Mouse (Mus musculus) midbrain, postnatal 0 days (tissue): Measurements from ENCODE around the gene Fam110a. TPM values are rescaled to one million over a fixed set of nuclear protein-coding genes. Genes with fewer than 3 reads are reported as not detected.

ENCODE experiments used
- ATAC-seq: fragments of 200-750 bp; cut with Nextera tagmentation; 2 replicates; pipeline ENCODE4 v1.8.0; 2017; ENCODE audit warnings: moderate number of reproducible peaks, mild to moderate bottlenecking, moderate TSS enrichment, moderate library complexity; ENCODE audit not compliant: low FRiP score
- DNase-seq: peaks from one replicate; pipeline ENCODE4 v3.0.0-alpha.2; 2015; ENCODE audit warnings: low spot score
- H3K27ac ChIP-seq: fragments of 300-500 bp; sonication (generic); 2 replicates; pipeline ENCODE4 v1.5.1; 2014; ENCODE audit warnings: low read depth, mild to moderate bottlenecking, low read length, mixed read lengths
- H3K27me3 ChIP-seq: fragments of 300-500 bp; sonication (generic); 2 replicates; pipeline ENCODE4 v1.6.1; 2014; ENCODE audit warnings: low read length, control low read depth, mixed read lengths; ENCODE audit not compliant: insufficient read depth
- H3K36me3 ChIP-seq: fragments of 300-500 bp; sonication (generic); 2 replicates; pipeline ENCODE4 v1.6.1; 2014; ENCODE audit warnings: low read length, control low read depth, mixed read lengths; ENCODE audit not compliant: insufficient read depth
- H3K4me1 ChIP-seq: fragments of 300-500 bp; sonication (generic); 2 replicates; pipeline ENCODE4 v1.6.1; 2014; ENCODE audit warnings: mild to moderate bottlenecking, control low read depth, antibody characterized with exemption, low read length, mixed read lengths; ENCODE audit not compliant: insufficient read depth
- H3K4me2 ChIP-seq: fragments of 300-500 bp; sonication (generic); 2 replicates; pipeline ENCODE4 v1.6.1; 2014; ENCODE audit warnings: low read depth, mild to moderate bottlenecking, low read length, mixed read lengths; ENCODE audit not compliant: poor library complexity, severe bottlenecking
- H3K4me3 ChIP-seq: fragments of 300-500 bp; sonication (generic); 2 replicates; pipeline ENCODE4 v1.5.1; 2014; ENCODE audit warnings: low read depth, mild to moderate bottlenecking, low read length, moderate library complexity
- H3K9ac ChIP-seq: fragments of 300-500 bp; sonication (generic); replicated peaks from 2 replicates; pipeline ENCODE4 v1.6.1; 2014; ENCODE audit warnings: mild to moderate bottlenecking, low read length, moderate library complexity, mixed read lengths; ENCODE audit not compliant: poor library complexity, severe bottlenecking
- H3K9me3 ChIP-seq: fragments of 300-500 bp; sonication (generic); 2 replicates; pipeline ENCODE4 v1.6.1; 2016; ENCODE audit warnings: low read length, control low read depth
- CTCF ChIP-seq: IDR thresholded peaks from 2 replicates; pipeline ENCODE4 v1.5.1; 2016; ENCODE audit warnings: antibody characterized with exemption, mild to moderate bottlenecking
- WGBS: fragments of 180-500 bp; shearing (Covaris S2); extraction: QIAGEN DNeasy Blood & Tissue Kit; methylation state at CpG from one replicate; pipeline ENCODE4 v1.1.7; 2014; 5-methylcytosine and 5-hydroxymethylcytosine counted together
- polyA plus RNA-seq: library from polyadenylated mRNA; unstranded; fragments of >200 nt; fragmentation: Nextera tagmentation; extraction: Ambion mirVana; gene quantifications from 2 replicates; pipeline ENCODE4 v1.2.1, GENCODE M21; 2015
- total RNA-seq: library from RNA; depleted of rRNA; stranded (reverse); fragments of >200 nt; gene quantifications from 2 replicates; pipeline ENCODE4 v1.2.3, GENCODE M21; 2014

Fam110a gene
- total and polyA plus RNA-seq, 2 experiments from 2014 or later = 28.7 to 36.1 TPM

DNA sequence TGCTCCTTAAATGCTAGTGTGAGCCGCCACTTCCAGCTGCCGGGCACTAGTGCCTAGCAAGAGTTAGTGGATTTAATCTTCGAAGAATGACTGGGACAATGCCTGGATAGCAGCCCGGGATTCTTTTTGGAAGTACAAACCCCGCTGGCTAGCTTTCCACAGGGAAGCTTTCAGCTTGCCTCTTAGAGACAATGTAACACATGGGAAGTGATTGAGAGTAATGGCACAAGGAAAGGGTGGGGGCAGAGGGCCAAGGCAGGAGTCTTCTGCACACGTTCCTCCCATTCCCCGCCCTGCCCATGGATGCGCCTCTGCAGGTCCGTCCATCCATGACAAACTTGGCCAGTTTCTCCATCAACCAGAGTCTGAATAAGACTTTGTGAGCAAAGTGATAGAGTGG is 36.6 kb upstream of the Fam110a start:
- H3K9me3 ChIP-seq = no peaks in the 10 kb centered on the region
- no peak for TF ChIP-seq CTCF
- H3K27ac ChIP-seq = no peak overlapping the region
- no peaks in the 10 kb centered on the region for H3K36me3 ChIP-seq
- no peak overlapping the region for H3K4me3 ChIP-seq
- no peak overlapping the region for H3K9ac ChIP-seq
- H3K27me3 ChIP-seq = no peaks in the 10 kb centered on the region
- 39% methylated on average over 9 of the region's 9 CpGs for WGBS
- ATAC-seq (no peak), DNase-seq (no peak)
- H3K4me2 ChIP-seq = no peak overlapping the region
- H3K4me1 ChIP-seq = no peaks in the 10 kb centered on the region

DNA sequence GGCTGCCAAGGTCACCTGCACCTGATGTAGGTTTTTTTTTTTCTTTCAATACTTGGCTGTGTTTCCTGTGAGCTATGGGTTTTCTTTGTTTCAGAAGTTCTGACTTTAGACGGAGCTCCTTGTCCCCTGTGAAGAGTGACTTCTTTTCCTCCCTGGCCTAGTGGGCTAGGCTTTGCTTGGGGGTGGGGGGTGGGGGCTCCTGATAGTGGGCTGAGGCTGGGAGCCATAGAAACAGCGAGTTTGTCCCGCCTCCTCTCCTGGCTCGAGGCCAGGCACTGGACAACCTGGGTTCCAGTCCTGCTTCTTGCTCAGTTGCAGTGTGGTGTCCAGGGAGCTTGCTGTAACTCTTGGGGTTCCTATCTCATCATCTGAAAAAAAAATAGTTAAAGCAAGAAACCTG is 36.0 kb upstream of the Fam110a start:
- Histone ChIP-seq H3K36me3 (no peaks in the 10 kb centered on the region), H3K9ac (no peak overlapping the region), H3K4me3 (no peak overlapping the region), H3K9me3 (no peaks in the 10 kb centered on the region), H3K27ac (no peak overlapping the region), H3K27me3 (no peaks in the 10 kb centered on the region), H3K4me1 (no peaks in the 10 kb centered on the region), H3K4me2 (no peak overlapping the region)
- DNase-seq = no peak
- TF ChIP-seq CTCF = no peak
- no peak for ATAC-seq
- WGBS = 24% methylated on average over 4 of the region's 4 CpGs

DNA sequence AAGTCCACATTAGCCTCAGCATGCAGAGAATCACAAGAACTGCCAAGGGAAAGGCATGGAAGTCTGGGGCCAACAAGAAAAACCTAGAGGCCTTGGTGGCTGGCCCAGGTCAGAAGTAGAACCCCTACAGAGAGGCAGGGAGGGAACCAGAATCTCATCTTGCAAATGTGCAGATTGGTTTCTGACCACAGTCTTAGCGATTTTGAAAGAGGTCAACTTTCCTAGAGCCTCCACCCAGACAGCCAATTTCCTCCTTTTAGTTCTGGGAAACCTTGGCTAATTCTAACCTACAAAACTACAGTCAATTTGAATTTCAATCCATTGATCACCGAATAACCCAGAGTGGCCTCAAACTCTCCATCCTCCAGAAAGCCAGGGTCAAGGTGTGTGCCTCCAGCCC is 32.7 kb upstream of the Fam110a start:
- Histone ChIP-seq H3K36me3 (no peaks in the 10 kb centered on the region), H3K27me3 (no peaks in the 10 kb centered on the region), H3K4me3 (no peak overlapping the region), H3K4me2 (no peak overlapping the region), H3K4me1 (peaks cover 3% of the 10 kb centered on the region; the same call in 1 of the 2 replicates), H3K9me3 (no peaks in the 10 kb centered on the region), H3K27ac (no peak overlapping the region), H3K9ac (no peak overlapping the region)
- no peak for TF ChIP-seq CTCF
- WGBS = 86% methylated on average over 2 of the region's 2 CpGs
- DNase-seq (no peak), ATAC-seq (no peak)

DNA sequence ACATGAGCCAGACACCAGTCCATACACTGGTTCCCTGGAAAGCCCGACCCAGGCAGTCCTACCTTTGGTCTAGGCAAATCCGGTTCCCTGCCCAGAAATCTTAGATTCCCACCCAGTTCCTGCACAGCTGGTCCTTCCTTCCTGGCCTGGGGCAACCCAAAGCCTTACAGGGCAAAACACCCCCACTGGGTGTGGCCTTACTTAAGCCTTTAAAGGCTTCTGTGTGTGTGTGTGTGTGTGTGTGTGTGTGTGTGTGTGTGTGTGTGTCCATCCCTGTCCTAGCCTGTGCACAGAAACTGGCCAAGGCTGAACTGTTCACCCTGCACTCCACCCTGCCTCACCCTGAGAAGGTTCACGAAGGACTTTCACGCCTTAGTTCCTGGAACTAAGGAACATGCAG is 32.2 kb upstream of the Fam110a start:
- Histone ChIP-seq H3K27me3 (no peaks in the 10 kb centered on the region), H3K4me3 (no peak overlapping the region), H3K9ac (no peak overlapping the region), H3K9me3 (no peaks in the 10 kb centered on the region), H3K36me3 (no peaks in the 10 kb centered on the region), H3K4me2 (no peak overlapping the region), H3K27ac (no peak overlapping the region), H3K4me1 (peaks cover 8% of the 10 kb centered on the region; the same call in 1 of the 2 replicates)
- no peak for DNase-seq
- WGBS = 78% methylated on average over 4 of the region's 4 CpGs
- ATAC-seq = no peak
- no peak for TF ChIP-seq CTCF

DNA sequence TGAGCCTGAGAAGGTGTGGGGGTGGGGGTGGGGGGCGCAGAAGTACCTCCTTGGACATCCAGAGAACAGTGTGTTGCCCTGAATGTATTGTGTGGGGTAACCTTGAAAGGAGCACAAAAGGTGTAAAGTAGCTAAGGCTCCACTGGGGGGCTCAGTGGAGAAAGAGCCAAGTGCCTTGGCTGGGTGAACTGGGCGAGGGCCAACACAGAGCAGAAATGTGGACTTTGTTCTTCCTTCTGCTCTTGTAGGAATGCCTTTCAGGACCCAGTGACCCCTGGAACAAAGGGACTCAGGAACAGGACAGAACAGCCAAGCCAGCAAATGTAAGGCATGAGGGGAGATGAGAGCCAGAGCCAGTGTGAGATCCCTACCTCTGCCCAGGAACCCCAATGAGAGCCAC is 31.7 kb upstream of the Fam110a start:
- Histone ChIP-seq H3K9ac (no peak overlapping the region), H3K4me3 (no peak overlapping the region), H3K27me3 (no peaks in the 10 kb centered on the region), H3K4me2 (no peak overlapping the region), H3K36me3 (no peaks in the 10 kb centered on the region), H3K4me1 (peaks cover 8% of the 10 kb centered on the region; the same call in 1 of the 2 replicates), H3K27ac (no peak overlapping the region), H3K9me3 (no peaks in the 10 kb centered on the region)
- WGBS = 45% methylated on average over 2 of the region's 2 CpGs
- TF ChIP-seq CTCF = peak; percentile 49
- ATAC-seq = 0 out of 2 replicates have a peak, but pooled peaks have one; percentile 46
- peak; percentile 42 for DNase-seq

DNA sequence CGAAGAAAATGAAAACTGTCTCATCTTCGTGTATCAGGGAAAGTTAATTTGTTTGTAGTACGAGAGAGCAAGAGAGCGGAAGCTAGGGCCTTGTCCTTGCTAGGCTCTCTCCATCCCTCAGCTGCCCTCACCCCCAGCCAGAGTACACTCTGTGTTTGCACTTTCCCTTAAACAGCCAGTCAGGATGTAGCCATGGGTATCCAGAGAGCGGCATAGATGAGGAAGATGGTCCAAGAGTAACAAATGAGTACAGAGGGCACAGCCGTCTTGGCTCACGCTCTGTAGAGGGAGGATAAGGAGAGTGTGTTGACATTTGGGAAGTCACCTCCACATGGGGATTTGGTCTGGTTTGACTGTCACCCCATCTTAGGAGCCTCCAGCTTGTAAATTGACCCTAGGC is 30.6 kb upstream of the Fam110a start:
- H3K9me3 ChIP-seq = no peaks in the 10 kb centered on the region
- H3K27ac ChIP-seq = no peak overlapping the region
- no peak overlapping the region for H3K9ac ChIP-seq
- no peak for ATAC-seq
- WGBS = 88% methylated on average over 7 of the region's 7 CpGs
- no peak for DNase-seq
- H3K36me3 ChIP-seq = no peaks in the 10 kb centered on the region
- H3K4me1 ChIP-seq = peaks cover 8% of the 10 kb centered on the region; the same call in 1 of the 2 replicates
- no peaks in the 10 kb centered on the region for H3K27me3 ChIP-seq
- no peak overlapping the region for H3K4me2 ChIP-seq
- TF ChIP-seq CTCF = no peak
- no peak overlapping the region for H3K4me3 ChIP-seq
